ENCODE assay signal across 8 mouse cellular contexts in genomic region chr19:13980988-13981630, GRCm38 (mm10).
DNase-seq lines count a peak whose midpoint lies in the region; ATAC-seq and TF ChIP-seq lines count a peak whose summit lies in the region.
"Had no signal": no experiment of that assay in that cellular context is flagged by ENCODE, and none has a peak within 500 bp of the region (broad histone marks: within the 10 kb centered on the region; RNA-seq: fewer than 3 reads in every experiment).

No protein-coding gene starts in this region.

- WGBS in kidney, adult 2 months: 19% methylated on average over 4 of the region's 4 CpGs
- WGBS in hindbrain, embryonic 15.5 days: 24% methylated on average over 4 of the region's 4 CpGs
- 18% methylated on average over 4 of the region's 4 CpGs for WGBS in lung, adult 2 months

- H3K9me3 ChIP-seq in hindbrain, embryonic 15.5 days: no peaks in the 10 kb centered on the region
- H3K9me3 ChIP-seq: liver, embryonic 13.5 days had no signal

- no peak for TF ChIP-seq POLR2A in kidney, adult 2 months (IDR thresholded peaks at IDR 0.05; ENCODE audit: low read depth, low read length)
- TF ChIP-seq POLR2A in lung, adult 2 months (IDR thresholded peaks at IDR 0.05; ENCODE audit: borderline replicate concordance, extremely low read depth, low read depth, low read length): no peak

- no peaks in the 10 kb centered on the region for H3K27me3 ChIP-seq in kidney, adult 2 months (replicated peaks; ENCODE audit: control insufficient read depth, insufficient read depth, low read length)
- H3K27me3 ChIP-seq in hindbrain, embryonic 15.5 days: no peaks in the 10 kb centered on the region
- H3K27me3 ChIP-seq: liver, embryonic 13.5 days had no signal

- H3K4me2 ChIP-seq in hindbrain, embryonic 15.5 days: no peak overlapping the region
- H3K4me2 ChIP-seq: liver, embryonic 13.5 days had no signal

- H3K27ac ChIP-seq in kidney, adult 2 months (ENCODE audit: insufficient read depth, low read depth, low read length): no peak overlapping the region
- H3K27ac ChIP-seq in hindbrain, embryonic 15.5 days (replicated peaks): no peak overlapping the region
- H3K27ac ChIP-seq: liver, embryonic 13.5 days had no signal

- ATAC-seq in hindbrain, embryonic 15.5 days (ENCODE audit: low FRiP score, low read depth): peak; percentile 66; the same call in 1 of the 2 replicates

- no peak overlapping the region for H3K4me3 ChIP-seq in kidney, adult 2 months (ENCODE audit: insufficient read depth, low read depth, low read length)
- H3K4me3 ChIP-seq in hindbrain, embryonic 15.5 days: no peak overlapping the region
- H3K4me3 ChIP-seq in lung, adult 2 months (replicated peaks; ENCODE audit: extremely low read depth, low read depth, low read length): no peak overlapping the region
- H3K4me3 ChIP-seq: liver, embryonic 13.5 days had no signal

- peak; percentile 46 for DNase-seq in kidney, adult 2 months
- DNase-seq in kidney, adult 18-20 months: no peak
- peak; percentile 6 for DNase-seq in ES-CJ7 (ENCODE audit: low read depth, low spot score)
- DNase-seq in c-Kit-positive CD71-negative TER-119-negative erythroid progenitor cells, embryonic 14.5 days (ENCODE audit: low read depth): peak; percentile 38
- DNase-seq in lung, adult 2 months: no peak
- DNase-seq in right cerebral cortex, postnatal 4 days: peak; percentile 53
- DNase-seq: liver, embryonic 13.5 days had no signal

- no peaks in the 10 kb centered on the region for H3K4me1 ChIP-seq in kidney, adult 2 months (ENCODE audit: control insufficient read depth, insufficient read depth, low read length)
- H3K4me1 ChIP-seq in hindbrain, embryonic 15.5 days (replicated peaks): no peaks in the 10 kb centered on the region
- H3K4me1 ChIP-seq in lung, adult 2 months (ENCODE audit: control insufficient read depth, insufficient read depth, low read length): no peaks in the 10 kb centered on the region
- H3K4me1 ChIP-seq: liver, embryonic 13.5 days had no signal

- H3K36me3 ChIP-seq in kidney, adult 2 months (ENCODE audit: control insufficient read depth, insufficient read depth, low read length): no peaks in the 10 kb centered on the region
- H3K36me3 ChIP-seq in hindbrain, embryonic 15.5 days: no peaks in the 10 kb centered on the region
- H3K36me3 ChIP-seq: liver, embryonic 13.5 days had no signal

- TF ChIP-seq CTCF in kidney, adult 2 months (conservative IDR thresholded peaks at IDR 0.05; ENCODE audit: insufficient read depth, insufficient read length, low read depth, low read length): 0 out of 2 replicates have a peak, but pooled peaks have one; percentile 10
- TF ChIP-seq CTCF in lung, adult 2 months (IDR thresholded peaks at IDR 0.05; ENCODE audit: insufficient read depth, low read length): peak; percentile 18; the same call in 1 of the 2 replicates

- no peak overlapping the region for H3K9ac ChIP-seq in hindbrain, embryonic 15.5 days
- H3K9ac ChIP-seq: liver, embryonic 13.5 days had no signal

Comparison
In these comparisons a context has a peak if more than half of its experiments do, and no peak if none do; other contexts are left out.
1. DNase-seq: peak in kidney, adult 2 months (single experiment), ES-CJ7 (single experiment), c-Kit-positive CD71-negative TER-119-negative erythroid progenitor cells, embryonic 14.5 days (single experiment) and right cerebral cortex, postnatal 4 days (single experiment); none in kidney, adult 18-20 months (single experiment) and lung, adult 2 months (single experiment).